Mouse (Mus musculus): Measurements from ENCODE around the gene Gmds.

- TF ChIP-seq POLR2A (IDR thresholded peaks at IDR 0.05; ENCODE audit: low read depth, low read length) (no peak), CTCF (IDR thresholded peaks at IDR 0.05; ENCODE audit: extremely low read depth, insufficient read length, insufficient replicate concordance, low read depth, low read length) (no peak)
Observed at GRCm38 (mm10) chr13:31793163-31793562, 545.4 kb downstream of the Gmds start.
